In genomic region chr3:127015596-127015995, GRCm38 (mm10) we compare ENCODE assay signal across 26 mouse cellular contexts.
DNase-seq lines count a peak whose midpoint lies in the region; ATAC-seq and TF ChIP-seq lines count a peak whose summit lies in the region.
"Had no signal": no experiment of that assay in that cellular context is flagged by ENCODE, and none has a peak within 500 bp of the region (broad histone marks: within the 10 kb centered on the region; RNA-seq: fewer than 3 reads in every experiment).

No protein-coding gene starts in this region.

- DNase-seq in frontal cortex, postnatal 25 days (ENCODE audit: low spot score in 2 of 2) = no peak
- DNase-seq in layer of hippocampus, adult 2 months (ENCODE audit: low spot score in 2 of 2) = no peak
- DNase-seq in layer of hippocampus, adult 9-11 months = no peak
- peak; percentile 63 for DNase-seq in brain, adult 2 months (ENCODE audit: low read depth, low spot score)
- DNase-seq: adrenal gland, adult 8-10 months; adrenal gland, postnatal 14 days; adrenal gland, postnatal 36 days; B cell, adult 2 months; cerebellum, adult 11 months; cerebellum, adult 18-20 months; cerebellum, adult 8-10 months; cerebellum, adult 9-11 months; cerebellum, postnatal 14 days; cerebellum, postnatal 36 days; embryo, embryonic 11 days; forebrain, postnatal 0 days had no signal

- no peak for TF ChIP-seq CTCF in layer of hippocampus, adult 2 months (conservative IDR thresholded peaks at IDR 0.05)

- ATAC-seq in frontal cortex, adult (ENCODE audit: low TSS enrichment) = peak; percentile 60
- ATAC-seq: activated CD4-positive, CD25-positive, alpha-beta regulatory T cell, adult 4 months; CD4-positive, CD25-positive, alpha-beta regulatory T cell, adult 4 months; forebrain, embryonic 13.5 days; forebrain, embryonic 15.5 days; forebrain, postnatal 0 days; Patski had no signal

- H3K27ac ChIP-seq in layer of hippocampus, adult 2 months = peak overlapping the region; percentile 87
- H3K27ac ChIP-seq: embryonic facial prominence, embryonic 13.5 days; embryonic facial prominence, embryonic 15.5 days; forebrain, embryonic 10.5 days; forebrain, embryonic 13.5 days; forebrain, embryonic 15.5 days had no signal

- no peak overlapping the region for H3K4me3 ChIP-seq in layer of hippocampus, adult 2 months
- H3K4me3 ChIP-seq: embryonic facial prominence, embryonic 13.5 days; embryonic facial prominence, embryonic 15.5 days; erythroblast, embryonic 14.5 days; forebrain, embryonic 10.5 days; forebrain, embryonic 13.5 days; forebrain, embryonic 15.5 days had no signal
